Mouse (Mus musculus) lung, embryonic 15.5 days (tissue): ENCODE results near the gene Ppil1. TPM values are rescaled to one million over a fixed set of nuclear protein-coding genes. Genes with fewer than 3 reads are reported as not detected.
"Not testable (repeated sequence)": the region's sequence is repeated elsewhere in the genome, so short reads cannot be mapped to it uniquely, and the experiment has no call there.

Experiments used
- ATAC-seq: fragments of 200-750 bp; cut with Nextera tagmentation; 2 replicates; pipeline ENCODE4 v1.8.0; 2017; ENCODE audit warnings: moderate number of reproducible peaks, borderline replicate concordance; ENCODE audit not compliant: low FRiP score, low TSS enrichment; ENCODE audit errors: extremely low read depth
- H3K27ac ChIP-seq: fragments of 300-500 bp; sonication (generic); 2 replicates; pipeline ENCODE4 v1.5.1; 2015; ENCODE audit warnings: moderate library complexity, mild to moderate bottlenecking, inconsistent platforms
- H3K27me3 ChIP-seq: fragments of 300-500 bp; sonication (generic); 2 replicates; pipeline ENCODE4 v1.6.1; 2015; ENCODE audit warnings: inconsistent platforms
- H3K36me3 ChIP-seq: fragments of 300-500 bp; sonication (generic); 2 replicates; pipeline ENCODE4 v1.6.1; 2015; ENCODE audit warnings: inconsistent platforms
- H3K4me1 ChIP-seq: fragments of 300-500 bp; sonication (generic); 2 replicates; pipeline ENCODE4 v1.6.1; 2015; ENCODE audit warnings: inconsistent platforms
- H3K4me2 ChIP-seq: fragments of 300-500 bp; sonication (generic); 2 replicates; pipeline ENCODE4 v1.6.1; 2015; ENCODE audit warnings: inconsistent platforms, mild to moderate bottlenecking, moderate library complexity
- H3K4me3 ChIP-seq: fragments of 300-500 bp; sonication (generic); 2 replicates; pipeline ENCODE4 v1.5.1; 2015; ENCODE audit warnings: mild to moderate bottlenecking, inconsistent platforms
- H3K9ac ChIP-seq: fragments of 300-500 bp; sonication (generic); 2 replicates; pipeline ENCODE4 v1.6.1; 2015; ENCODE audit warnings: inconsistent platforms
- H3K9me3 ChIP-seq: fragments of 300-500 bp; sonication (generic); 2 replicates; pipeline ENCODE4 v1.6.1; 2016; ENCODE audit warnings: inconsistent platforms
- WGBS: fragments of 180-500 bp; shearing (Covaris S2); methylation state at CpG from one replicate; pipeline ENCODE4 v1.1.7; 2015; 5-methylcytosine and 5-hydroxymethylcytosine counted together
- polyA plus RNA-seq: library from polyadenylated mRNA; unstranded; fragments of >200 nt; fragmentation: Nextera tagmentation; extraction: Ambion mirVana; gene quantifications from 2 replicates; pipeline ENCODE4 v1.2.1, GENCODE M21; 2015

Ppil1 gene
- polyA plus RNA-seq, 1 experiment from 2014 or later: 174 TPM

GRCm38 (mm10) chr17:29273889-29274288, 9.9 kb upstream of the Ppil1 start:
- 83% methylated on average over 11 of the region's 11 CpGs for WGBS

GRCm38 (mm10) chr17:29273156-29273555, 9.2 kb upstream of the Ppil1 start:
- Histone ChIP-seq H3K9me3 (no peaks in the 10 kb centered on the region), H3K4me3 (no peak overlapping the region), H3K9ac (no peak overlapping the region), H3K27ac (no peak overlapping the region), H3K4me2 (no peak overlapping the region), H3K27me3 (no peaks in the 10 kb centered on the region), H3K4me1 (peaks cover 6% of the 10 kb centered on the region), H3K36me3 (no peaks in the 10 kb centered on the region)
- no peak for ATAC-seq
- 43% methylated on average over 7 of the region's 7 CpGs for WGBS

More at GRCm38 (mm10) chr17:29273889-29274288, 9.9 kb upstream of the Ppil1 start:
- Histone ChIP-seq H3K9ac (no peak overlapping the region), H3K27ac (no peak overlapping the region), H3K4me2 (no peak overlapping the region), H3K27me3 (no peaks in the 10 kb centered on the region), H3K9me3 (no peaks in the 10 kb centered on the region), H3K36me3 (no peaks in the 10 kb centered on the region; the same call in 1 of the 2 replicates), H3K4me3 (no peak overlapping the region), H3K4me1 (peaks cover 4% of the 10 kb centered on the region; the same call in 1 of the 2 replicates)
- no peak for ATAC-seq

GRCm38 (mm10) chr17:29270148-29270698, 6.2 kb upstream of the Ppil1 start:
- WGBS: 88% methylated on average over 9 of the region's 9 CpGs
- Histone ChIP-seq H3K4me3 (no peak overlapping the region), H3K27me3 (no peaks in the 10 kb centered on the region), H3K4me1 (peaks cover 10% of the 10 kb centered on the region), H3K9me3 (no peaks in the 10 kb centered on the region), H3K27ac (no peak overlapping the region), H3K4me2 (peak overlapping the region; percentile 58), H3K36me3 (no peaks in the 10 kb centered on the region), H3K9ac (no peak overlapping the region)
- no peak for ATAC-seq

GRCm38 (mm10) chr17:29269349-29269706, 5.3 kb upstream of the Ppil1 start:
- Histone ChIP-seq H3K27me3 (no peaks in the 10 kb centered on the region), H3K27ac (peak overlapping the region; percentile 91), H3K4me2 (peak overlapping the region; percentile 58), H3K4me1 (peaks cover 16% of the 10 kb centered on the region), H3K9ac (peak overlapping the region; percentile 76), H3K9me3 (no peaks in the 10 kb centered on the region), H3K36me3 (no peaks in the 10 kb centered on the region), H3K4me3 (peak overlapping the region; percentile 64)
- ATAC-seq: no peak
- 18% methylated on average over 10 of the region's 10 CpGs for WGBS

- Histone ChIP-seq H3K27me3 (no peaks in the 10 kb centered on the region), H3K4me3 (peak within 1 kb of the TSS; percentile 64), H3K4me1 (peaks cover 19% of the 10 kb centered on the region), H3K27ac (peak within 1 kb of the TSS; percentile 91), H3K4me2 (peak within 1 kb of the TSS; percentile 58), H3K9ac (peak within 1 kb of the TSS; percentile 76), H3K36me3 (no peaks in the 10 kb centered on the region), H3K9me3 (no peaks in the 10 kb centered on the region)
- WGBS: under 1% methylated on average over 38 of the region's 63 CpGs
- peak; percentile 91 for ATAC-seq
These were observed 4.8 kb upstream of the Ppil1 start, which contains the start of gene BC004004 for GRCm38 (mm10) chr17:29268682-29269348. Gene BC004004, plus strand, starts transcription at chr17:29268788.

GRCm38 (mm10) chr17:29267931-29268681, 4.1 kb upstream of the Ppil1 start:
- ATAC-seq: peak; percentile 19; the same call in 1 of the 2 replicates
- peak overlapping the region; percentile 64 for H3K4me3 ChIP-seq
- no peaks in the 10 kb centered on the region for H3K27me3 ChIP-seq
- no peaks in the 10 kb centered on the region for H3K36me3 ChIP-seq
- no peaks in the 10 kb centered on the region for H3K9me3 ChIP-seq
- H3K4me2 ChIP-seq: peak overlapping the region; percentile 58
- H3K27ac ChIP-seq: peak overlapping the region; percentile 91
- 45% methylated on average over 6 of the region's 6 CpGs for WGBS
- H3K4me1 ChIP-seq: peaks cover 20% of the 10 kb centered on the region
- H3K9ac ChIP-seq: peak overlapping the region; percentile 41

GRCm38 (mm10) chr17:29267040-29267439, 3.1 kb upstream of the Ppil1 start:
- not testable (repeated sequence) for H3K27me3 ChIP-seq, H3K9ac ChIP-seq, H3K36me3 ChIP-seq, ATAC-seq, H3K4me3 ChIP-seq, H3K27ac ChIP-seq, H3K9me3 ChIP-seq, H3K4me2 ChIP-seq
- WGBS: 90% methylated on average over 2 of the region's 2 CpGs
- H3K4me1 ChIP-seq: peaks cover 29% of the 10 kb centered on the region

GRCm38 (mm10) chr17:29264760-29265159, 774 bp upstream of the Ppil1 start:
- ATAC-seq: no peak
- Histone ChIP-seq H3K27me3 (no peaks in the 10 kb centered on the region), H3K27ac (peak overlapping the region; percentile 100), H3K4me1 (peaks cover 46% of the 10 kb centered on the region), H3K36me3 (peaks cover 11% of the 10 kb centered on the region), H3K4me2 (peak overlapping the region; percentile 65), H3K4me3 (0 out of 2 replicates have a peak overlapping the region, but pooled peaks have one; percentile 76), H3K9me3 (no peaks in the 10 kb centered on the region), H3K9ac (peak overlapping the region; percentile 78; the same call in 1 of the 2 replicates)
- 70% methylated on average over 5 of the region's 5 CpGs for WGBS

- Histone ChIP-seq H3K9ac (peak overlapping the region; percentile 78), H3K36me3 (peaks cover 14% of the 10 kb centered on the region), H3K27ac (peak overlapping the region; percentile 100), H3K9me3 (no peaks in the 10 kb centered on the region), H3K4me1 (peaks cover 56% of the 10 kb centered on the region), H3K4me2 (peak overlapping the region; percentile 65), H3K4me3 (peak overlapping the region; percentile 76), H3K27me3 (no peaks in the 10 kb centered on the region)
- WGBS: under 1% methylated on average over 14 of the region's 14 CpGs
- ATAC-seq: no peak
These were observed 569 bp downstream of the Ppil1 start for GRCm38 (mm10) chr17:29263417-29263816.

GRCm38 (mm10) chr17:29262259-29262649, 1.7 kb downstream of the Ppil1 start:
- no peaks in the 10 kb centered on the region for H3K27me3 ChIP-seq
- H3K4me2 ChIP-seq: peak overlapping the region; percentile 65
- no peak overlapping the region for H3K27ac ChIP-seq
- peaks cover 61% of the 10 kb centered on the region for H3K4me1 ChIP-seq
- peaks cover 24% of the 10 kb centered on the region for H3K36me3 ChIP-seq
- no peak for ATAC-seq
- peak overlapping the region; percentile 76 for H3K4me3 ChIP-seq
- H3K9me3 ChIP-seq: no peaks in the 10 kb centered on the region
- WGBS: 34% methylated on average over 2 of the region's 2 CpGs
- peak overlapping the region; percentile 5; the same call in 1 of the 2 replicates for H3K9ac ChIP-seq

GRCm38 (mm10) chr17:29261603-29262258, 2.3 kb downstream of the Ppil1 start:
- H3K4me3 ChIP-seq: peak overlapping the region; percentile 76; the same call in 1 of the 2 replicates
- 84% methylated on average over 22 of the region's 22 CpGs for WGBS
- 0 out of 2 replicates have a peak overlapping the region, but pooled peaks have one; percentile 5 for H3K9ac ChIP-seq
- no peak for ATAC-seq
- peaks cover 66% of the 10 kb centered on the region for H3K4me1 ChIP-seq
- peaks cover 28% of the 10 kb centered on the region for H3K36me3 ChIP-seq
- H3K4me2 ChIP-seq: peak overlapping the region; percentile 65
- no peak overlapping the region for H3K27ac ChIP-seq
- no peaks in the 10 kb centered on the region for H3K27me3 ChIP-seq
- H3K9me3 ChIP-seq: no peaks in the 10 kb centered on the region
